Mouse (Mus musculus) forebrain, embryonic 14.5 days (tissue): ENCODE results near the gene Tspan18. TPM values are rescaled to one million over a fixed set of nuclear protein-coding genes. Genes with fewer than 3 reads are reported as not detected.

Experiments used
- ATAC-seq: fragments of 200-750 bp; cut with Nextera tagmentation; 2 replicates; pipeline ENCODE4 v1.8.0; 2017; ENCODE audit warnings: mild to moderate bottlenecking, moderate library complexity
- DNase-seq: peaks from one replicate; pipeline ENCODE4 v3.0.0-alpha.2; 2015; ENCODE audit warnings: low spot score
- H3K27ac ChIP-seq: fragments of 300-500 bp; sonication (generic); 2 replicates; pipeline ENCODE4 v1.5.1; 2014; ENCODE audit warnings: low read depth, mild to moderate bottlenecking, control low read depth, low read length, moderate library complexity
- H3K27me3 ChIP-seq: fragments of 300-500 bp; sonication (generic); replicated peaks from 2 replicates; pipeline ENCODE4 v1.6.1; 2014; ENCODE audit warnings: low read length, control low read depth, mixed read lengths; ENCODE audit not compliant: control insufficient read depth, insufficient read depth
- H3K36me3 ChIP-seq: fragments of 300-500 bp; sonication (generic); 2 replicates; pipeline ENCODE4 v1.6.1; 2014; ENCODE audit warnings: low read length, control low read depth; ENCODE audit not compliant: control insufficient read depth, insufficient read depth
- H3K4me1 ChIP-seq: fragments of 300-500 bp; sonication (generic); 2 replicates; pipeline ENCODE4 v1.6.1; 2014; ENCODE audit warnings: antibody characterized with exemption, low read length, control low read depth; ENCODE audit not compliant: control insufficient read depth, insufficient read depth
- H3K4me2 ChIP-seq: fragments of 300-500 bp; sonication (generic); 2 replicates; pipeline ENCODE4 v1.6.1; 2014; ENCODE audit warnings: mild to moderate bottlenecking, control low read depth, low read length
- H3K4me3 ChIP-seq: fragments of 300-500 bp; sonication (generic); 2 replicates; pipeline ENCODE4 v1.5.1; 2014; ENCODE audit warnings: low read depth, low read length, control low read depth
- H3K9ac ChIP-seq: fragments of 300-500 bp; sonication (generic); 2 replicates; pipeline ENCODE4 v1.6.1; 2014; ENCODE audit warnings: mild to moderate bottlenecking, low read length, control low read depth, moderate library complexity
- H3K9me3 ChIP-seq: fragments of 300-500 bp; sonication (generic); replicated peaks from 2 replicates; pipeline ENCODE4 v1.6.1; 2016; ENCODE audit warnings: low read length, control low read depth, mixed read lengths; ENCODE audit not compliant: control insufficient read depth
- WGBS: fragments of 180-500 bp; shearing (Covaris S2); extraction: QIAGEN DNeasy Blood & Tissue Kit; methylation state at CpG from one replicate; pipeline ENCODE4 v1.1.7; 2014; 5-methylcytosine and 5-hydroxymethylcytosine counted together
- polyA plus RNA-seq: library from polyadenylated mRNA; unstranded; fragments of >200 nt; fragmentation: Nextera tagmentation; extraction: Ambion mirVana; gene quantifications from 2 replicates; pipeline ENCODE4 v1.2.1, GENCODE M21; 2014

Gene Tspan18
- polyA plus RNA-seq, 1 experiment from 2014 or later, result 15.6 TPM

GRCm38 (mm10) chr2:93329120-93329519 lies 5.2 kb downstream of the Tspan18 start:
- Histone ChIP-seq H3K4me3 (no peak overlapping the region), H3K27ac (no peak overlapping the region)

GRCm38 (mm10) chr2:93327915-93328555 lies 6.3 kb downstream of the Tspan18 start:
- ATAC-seq, result peak; percentile 49; the same call in 1 of the 2 replicates
- Histone ChIP-seq H3K4me3 (no peak overlapping the region), H3K9ac (peak overlapping the region; percentile 29; the same call in 1 of the 2 replicates), H3K27me3 (no peaks in the 10 kb centered on the region), H3K4me1 (peaks cover 29% of the 10 kb centered on the region), H3K27ac (peak overlapping the region; percentile 48; the same call in 1 of the 2 replicates), H3K36me3 (0 out of 2 replicates have a peak, but pooled peaks cover 4% of the 10 kb centered on the region), H3K9me3 (no peaks in the 10 kb centered on the region), H3K4me2 (no peak overlapping the region)
- WGBS, result 70% methylated on average over 7 of the region's 7 CpGs
- DNase-seq, result peak; percentile 50

More at GRCm38 (mm10) chr2:93329120-93329519, 5.2 kb downstream of the Tspan18 start:
- Histone ChIP-seq H3K4me1 (peaks cover 32% of the 10 kb centered on the region), H3K9me3 (no peaks in the 10 kb centered on the region), H3K9ac (no peak overlapping the region), H3K4me2 (no peak overlapping the region), H3K27me3 (no peaks in the 10 kb centered on the region), H3K36me3 (0 out of 2 replicates have a peak, but pooled peaks cover under 1% of the 10 kb centered on the region)
- ATAC-seq, result no peak
- DNase-seq, result no peak
- WGBS, result 78% methylated on average over 4 of the region's 4 CpGs

- Histone ChIP-seq H3K27me3 (no peaks in the 10 kb centered on the region), H3K27ac (no peak overlapping the region; the same call in 1 of the 2 replicates), H3K4me2 (no peak overlapping the region), H3K4me1 (peaks cover 9% of the 10 kb centered on the region; the same call in 1 of the 2 replicates), H3K4me3 (no peak overlapping the region), H3K36me3 (0 out of 2 replicates have a peak, but pooled peaks cover 4% of the 10 kb centered on the region), H3K9ac (no peak overlapping the region), H3K9me3 (no peaks in the 10 kb centered on the region)
- DNase-seq (peak; percentile 19), ATAC-seq (no peak)
- WGBS, result 50% methylated on average over 7 of the region's 7 CpGs
Observed at GRCm38 (mm10) chr2:93324681-93325080, 9.6 kb downstream of the Tspan18 start.

GRCm38 (mm10) chr2:93321946-93322345 lies 12.4 kb downstream of the Tspan18 start:
- H3K27ac ChIP-seq, result no peak overlapping the region
- no peak overlapping the region for H3K4me2 ChIP-seq
- no peaks in the 10 kb centered on the region for H3K9me3 ChIP-seq
- no peak overlapping the region for H3K4me3 ChIP-seq
- ATAC-seq (no peak), DNase-seq (no peak)
- WGBS, result 82% methylated on average over 8 of the region's 8 CpGs
- peaks cover 6% of the 10 kb centered on the region; the same call in 1 of the 2 replicates for H3K4me1 ChIP-seq
- 0 out of 2 replicates have a peak, but pooled peaks cover 4% of the 10 kb centered on the region for H3K36me3 ChIP-seq
- H3K9ac ChIP-seq, result no peak overlapping the region
- no peaks in the 10 kb centered on the region for H3K27me3 ChIP-seq

- Histone ChIP-seq H3K27ac (no peak overlapping the region), H3K27me3 (no peaks in the 10 kb centered on the region)
- 87% methylated on average over 5 of the region's 5 CpGs for WGBS
Observed at GRCm38 (mm10) chr2:93320267-93320666, 14.0 kb downstream of the Tspan18 start.

GRCm38 (mm10) chr2:93319598-93319997 lies 14.7 kb downstream of the Tspan18 start:
- H3K27ac ChIP-seq, result no peak overlapping the region
- WGBS, result 65% methylated on average over 7 of the region's 7 CpGs
- no peak for DNase-seq
- H3K36me3 ChIP-seq, result 0 out of 2 replicates have a peak, but pooled peaks cover 4% of the 10 kb centered on the region
- H3K9ac ChIP-seq, result no peak overlapping the region
- H3K27me3 ChIP-seq, result no peaks in the 10 kb centered on the region
- no peak overlapping the region for H3K4me3 ChIP-seq
- H3K9me3 ChIP-seq, result no peaks in the 10 kb centered on the region
- no peak overlapping the region for H3K4me2 ChIP-seq
- ATAC-seq, result no peak
- H3K4me1 ChIP-seq, result peaks cover 7% of the 10 kb centered on the region; the same call in 1 of the 2 replicates

More at GRCm38 (mm10) chr2:93320267-93320666, 14.0 kb downstream of the Tspan18 start:
- no peak overlapping the region for H3K4me2 ChIP-seq
- H3K4me1 ChIP-seq, result peaks cover 7% of the 10 kb centered on the region; the same call in 1 of the 2 replicates
- H3K9ac ChIP-seq, result no peak overlapping the region
- no peak for ATAC-seq
- no peak for DNase-seq
- H3K36me3 ChIP-seq, result 0 out of 2 replicates have a peak, but pooled peaks cover 4% of the 10 kb centered on the region
- H3K4me3 ChIP-seq, result no peak overlapping the region
- no peaks in the 10 kb centered on the region for H3K9me3 ChIP-seq

GRCm38 (mm10) chr2:93318781-93319349 lies 15.4 kb downstream of the Tspan18 start:
- H3K9me3 ChIP-seq, result no peaks in the 10 kb centered on the region
- no peak overlapping the region for H3K27ac ChIP-seq
- peaks cover 13% of the 10 kb centered on the region; the same call in 1 of the 2 replicates for H3K4me1 ChIP-seq
- H3K27me3 ChIP-seq, result no peaks in the 10 kb centered on the region
- no peak overlapping the region for H3K4me2 ChIP-seq
- 0 out of 2 replicates have a peak, but pooled peaks cover under 1% of the 10 kb centered on the region for H3K36me3 ChIP-seq
- H3K4me3 ChIP-seq, result no peak overlapping the region
- ATAC-seq (no peak), DNase-seq (no peak)
- 90% methylated on average over 21 of the region's 21 CpGs for WGBS
- no peak overlapping the region for H3K9ac ChIP-seq

GRCm38 (mm10) chr2:93313768-93314632 lies 20.3 kb downstream of the Tspan18 start:
- Histone ChIP-seq H3K4me1 (peaks cover 17% of the 10 kb centered on the region; the same call in 1 of the 2 replicates), H3K36me3 (0 out of 2 replicates have a peak, but pooled peaks cover 15% of the 10 kb centered on the region), H3K9ac (no peak overlapping the region), H3K4me3 (no peak overlapping the region), H3K27ac (no peak overlapping the region), H3K27me3 (no peaks in the 10 kb centered on the region), H3K9me3 (no peaks in the 10 kb centered on the region), H3K4me2 (no peak overlapping the region)
- 55% methylated on average over 15 of the region's 15 CpGs for WGBS
- ATAC-seq, result no peak
- DNase-seq, result no peak
